ENCODE assay signal across 9 mouse cellular contexts in genomic region chr10:74994863-74995262, GRCm38 (mm10). TPM values are rescaled to one million over a fixed set of nuclear protein-coding genes. Genes with fewer than 3 reads are reported as not detected.
DNase-seq lines count a peak whose midpoint lies in the region; ATAC-seq and TF ChIP-seq lines count a peak whose summit lies in the region.
"Had no signal": no experiment of that assay in that cellular context is flagged by ENCODE, and none has a peak within 500 bp of the region (broad histone marks: within the 10 kb centered on the region; RNA-seq: fewer than 3 reads in every experiment).

No protein-coding gene starts in this region.

- no peaks in the 10 kb centered on the region for H3K27me3 ChIP-seq in lung, postnatal 0 days (replicated peaks; ENCODE audit: insufficient read depth, low read length)
- H3K27me3 ChIP-seq in limb, embryonic 14.5 days (ENCODE audit: control insufficient read depth, insufficient read depth, low read length): no peaks in the 10 kb centered on the region

- no peaks in the 10 kb centered on the region for H3K4me1 ChIP-seq in lung, postnatal 0 days (ENCODE audit: insufficient read depth, low read depth, low read length)
- H3K4me1 ChIP-seq in limb, embryonic 14.5 days (ENCODE audit: control insufficient read depth, insufficient read depth, low read length): peaks cover 10% of the 10 kb centered on the region; the same call in 1 of the 2 replicates

- no peak for TF ChIP-seq EP300 in lung, postnatal 0 days (IDR thresholded peaks at IDR 0.05)

- H3K9me3 ChIP-seq in lung, postnatal 0 days (ENCODE audit: low read length): no peaks in the 10 kb centered on the region
- no peaks in the 10 kb centered on the region for H3K9me3 ChIP-seq in limb, embryonic 14.5 days (ENCODE audit: control insufficient read depth, low read length)

- TF ChIP-seq CTCF in lung, postnatal 0 days (IDR thresholded peaks at IDR 0.05): no peak

- WGBS in lung, postnatal 0 days: 15% methylated on average over 5 of the region's 5 CpGs
- 22% methylated on average over 5 of the region's 5 CpGs for WGBS in limb, embryonic 14.5 days

- DNase-seq in embryo, embryonic 10.5 days (ENCODE audit: low spot score): peak; percentile 34
- no peak for DNase-seq in embryo, embryonic 10 days (ENCODE audit: low spot score)
- DNase-seq in lung, postnatal 36 days: peak; percentile 11
- no peak for DNase-seq in lung, postnatal 0 days (ENCODE audit: low spot score)
- DNase-seq in limb, embryonic 14.5 days (ENCODE audit: low spot score): no peak
- DNase-seq in right cerebral cortex, adult 2 months (ENCODE audit: low spot score in 2 of 2): no peak
- DNase-seq in layer of hippocampus, adult 9-10 months (ENCODE audit: low spot score): no peak
- DNase-seq: thymus, adult 18-20 months had no signal

- H3K27ac ChIP-seq in lung, postnatal 0 days (ENCODE audit: low read length): no peak overlapping the region
- no peak overlapping the region for H3K27ac ChIP-seq in limb, embryonic 14.5 days (replicated peaks; ENCODE audit: low read depth, low read length)

- TF ChIP-seq POLR2A in limb, embryonic 14.5 days (IDR thresholded peaks at IDR 0.05; ENCODE audit: borderline replicate concordance, extremely low read depth, insufficient read depth, insufficient read length): no peak

- no peak overlapping the region for H3K4me2 ChIP-seq in lung, postnatal 0 days (replicated peaks; ENCODE audit: low read depth, low read length)
- peak overlapping the region; percentile 55 for H3K4me2 ChIP-seq in limb, embryonic 14.5 days (replicated peaks; ENCODE audit: low read depth, low read length, severe bottlenecking)

- H3K4me3 ChIP-seq in lung, postnatal 0 days (ENCODE audit: low read depth, low read length): no peak overlapping the region
- peak overlapping the region; percentile 25; the same call in 1 of the 2 replicates for H3K4me3 ChIP-seq in limb, embryonic 14.5 days (replicated peaks; ENCODE audit: low read length)

- no peak for ATAC-seq in lung, postnatal 0 days
- no peak for ATAC-seq in limb, embryonic 14.5 days (ENCODE audit: low FRiP score, low read depth)
- ATAC-seq in inflammation-experienced regulatory T-cells, adult 6 months: no peak

- no peaks in the 10 kb centered on the region for H3K36me3 ChIP-seq in lung, postnatal 0 days (ENCODE audit: insufficient read depth, low read length)
- H3K36me3 ChIP-seq in limb, embryonic 14.5 days (ENCODE audit: control insufficient read depth, insufficient read depth, low read length): 0 out of 2 replicates have a peak, but pooled peaks cover 2% of the 10 kb centered on the region

- no peak overlapping the region for H3K9ac ChIP-seq in lung, postnatal 0 days (replicated peaks; ENCODE audit: low read depth)
- peak overlapping the region; percentile 43 for H3K9ac ChIP-seq in limb, embryonic 14.5 days (ENCODE audit: low read depth, low read length, severe bottlenecking)

RNA-seq across cellular contexts. Expression of gene Gnaz, which starts 27.9 kb away (rescaled TPM):
- 2.2 TPM in 2 replicates for polyA plus RNA-seq in lung, postnatal 0 days (2015; fragmentation: Nextera tagmentation; extraction: Ambion mirVana)
- polyA plus RNA-seq in limb, embryonic 14.5 days (2012; rRNA removed): 2.1 and 3.1 TPM in 2 replicates
- 2.9 and 3.0 TPM in 2 replicates for polyA plus RNA-seq in limb, embryonic 14.5 days (2014; fragmentation: Nextera tagmentation; extraction: Ambion mirVana)
- not detected for polyA plus RNA-seq in inflammation-experienced regulatory T-cells, adult 6 months (2017; shearing (Covaris generic))

RNA-seq across cellular contexts. Expression of gene Rsph14, which starts 37.5 kb away (rescaled TPM):
- 8.8 and 8.9 TPM in 2 replicates for polyA plus RNA-seq in lung, postnatal 0 days (2015; fragmentation: Nextera tagmentation; extraction: Ambion mirVana)
- polyA plus RNA-seq in limb, embryonic 14.5 days (2012; rRNA removed): not detected in 2 replicates
- not detected in 2 replicates for polyA plus RNA-seq in limb, embryonic 14.5 days (2014; fragmentation: Nextera tagmentation; extraction: Ambion mirVana)
- polyA plus RNA-seq in inflammation-experienced regulatory T-cells, adult 6 months (2017; shearing (Covaris generic)): not detected

RNA-seq across cellular contexts. Expression of gene Rab36, which starts 42.0 kb away (rescaled TPM):
- 4.7 and 6.1 TPM in 2 replicates for polyA plus RNA-seq in lung, postnatal 0 days (2015; fragmentation: Nextera tagmentation; extraction: Ambion mirVana)
- polyA plus RNA-seq in limb, embryonic 14.5 days (2012; rRNA removed): 17.6 and 24.7 TPM in 2 replicates
- polyA plus RNA-seq in limb, embryonic 14.5 days (2014; fragmentation: Nextera tagmentation; extraction: Ambion mirVana): 6.0 and 8.1 TPM in 2 replicates
- 1 to 10 TPM in 1 of 3 experiments, under 1 TPM in 2; 0.51 to 1.3 (median 0.63) TPM for polyA plus RNA-seq in inflammation-experienced regulatory T-cells, adult 6 months (2017; shearing (Covaris generic))

Comparison
In these comparisons a context has a peak if more than half of its experiments do, and no peak if none do; other contexts are left out.
1. DNase-seq: peak in embryo, embryonic 10.5 days (single experiment) and lung, postnatal 36 days (single experiment); none in embryo, embryonic 10 days (single experiment), lung, postnatal 0 days (single experiment), limb, embryonic 14.5 days (single experiment), right cerebral cortex, adult 2 months (0 of 2) and layer of hippocampus, adult 9-10 months (single experiment).